Mouse (Mus musculus): ENCODE results near the gene Vmn2r74.

GRCm38 (mm10) chr7:86007533-86007932 is 46.1 kb upstream of the Vmn2r74 start:
- no peak for TF ChIP-seq E2F4 (IDR thresholded peaks at IDR 0.05; ENCODE audit: insufficient read depth)
- TF ChIP-seq POLR2A (IDR thresholded peaks at IDR 0.05; ENCODE audit: insufficient read length, low read depth) = no peak
- no peak for TF ChIP-seq MYOD1 (IDR thresholded peaks at IDR 0.05; ENCODE audit: control insufficient read depth in 1 of 3, insufficient read length in 2 of 3, low read depth in 2 of 3)
- TF ChIP-seq TCF12 (IDR thresholded peaks at IDR 0.05; ENCODE audit: insufficient read depth, poor library complexity, severe bottlenecking) = no peak
- TF ChIP-seq REST (IDR thresholded peaks at IDR 0.05; ENCODE audit: insufficient read depth, insufficient read length) = no peak
- TF ChIP-seq TCF3 (IDR thresholded peaks at IDR 0.05; ENCODE audit: insufficient read length, low read depth) = no peak
- no peak for TF ChIP-seq POLR2AphosphoS2 (IDR thresholded peaks at IDR 0.05; ENCODE audit: insufficient read length, low read depth)
